Mouse (Mus musculus) R1 (cell line): ENCODE results near the gene Arpp19.

Source experiments
- DNase-seq: peaks from one replicate; pipeline ENCODE4 v3.0.0-alpha.2; 2018; ENCODE audit warnings: low read depth, low spot score

Gene Arpp19

DNA sequence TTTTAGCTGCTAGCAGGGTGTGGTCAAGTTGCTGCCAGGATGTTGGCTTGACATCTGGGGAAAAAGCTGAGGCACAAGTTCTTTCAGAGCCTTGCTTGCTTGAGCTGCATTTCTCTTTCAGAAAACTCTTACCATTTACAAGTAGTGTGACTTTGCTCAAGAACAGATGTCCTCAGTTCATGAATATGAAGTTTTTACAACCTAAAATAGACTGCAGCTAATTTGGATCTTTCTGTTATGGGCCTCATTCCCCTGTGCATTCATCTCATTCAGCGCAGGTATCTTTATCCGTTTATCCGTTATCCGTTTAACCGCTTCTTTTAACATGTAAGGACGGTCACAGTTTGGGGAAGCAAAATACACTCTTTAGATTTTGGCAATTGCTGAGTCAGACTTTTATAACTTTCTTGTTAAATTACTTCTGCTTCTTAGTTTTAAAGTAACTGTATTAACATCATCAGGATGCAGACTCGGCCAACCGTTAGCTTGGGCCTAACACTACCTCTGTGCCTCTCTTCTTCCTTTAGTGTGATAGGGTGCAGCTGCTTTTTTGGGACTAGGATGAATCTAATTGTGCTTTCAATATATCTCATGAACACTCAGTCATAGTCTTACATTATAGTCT, 62.9 kb downstream of the Arpp19 start:
- no peak for DNase-seq

GRCm38 (mm10) chr9:75102131-75102530, 64.7 kb downstream of the Arpp19 start:
- DNase-seq, result no peak
